ENCODE assay signal across 23 mouse cellular contexts in the genomic region with DNA sequence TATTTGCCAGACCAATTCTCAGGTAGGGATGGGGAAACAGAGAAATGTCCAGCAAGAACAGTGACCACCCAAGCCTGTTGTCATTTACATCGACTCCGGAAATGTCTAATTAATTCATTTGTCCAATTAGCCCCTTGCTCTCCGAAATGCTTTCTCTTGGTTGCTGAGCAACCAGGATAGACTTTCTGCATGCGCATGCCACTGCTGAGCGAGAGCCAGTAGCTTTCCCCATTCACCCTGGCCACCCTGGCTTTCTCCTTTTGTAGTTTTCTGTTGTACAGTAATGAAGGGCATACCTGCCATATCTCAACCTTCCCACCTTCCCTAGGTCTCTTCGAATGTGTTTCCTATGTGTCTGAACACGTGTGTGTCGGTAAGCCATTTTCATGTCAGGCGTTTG. TPM values are rescaled to one million over a fixed set of nuclear protein-coding genes. Genes with fewer than 3 reads are reported as not detected.
DNase-seq lines count a peak whose midpoint lies in the region; ATAC-seq lines count a peak whose summit lies in the region.
"Had no signal": no experiment of that assay in that cellular context is flagged by ENCODE, and none has a peak within 500 bp of the region (broad histone marks: within the 10 kb centered on the region; RNA-seq: fewer than 3 reads in every experiment).

No protein-coding gene starts in this region.

- H3K4me3 ChIP-seq in embryonic facial prominence, embryonic 11.5 days (ENCODE audit: low read depth, low read length): no peak overlapping the region
- H3K4me3 ChIP-seq in embryonic facial prominence, embryonic 10.5 days: no peak overlapping the region
- no peak overlapping the region for H3K4me3 ChIP-seq in forebrain, embryonic 14.5 days (ENCODE audit: low read depth, low read length)
- H3K4me3 ChIP-seq in hindbrain, embryonic 16.5 days (ENCODE audit: low read length): no peak overlapping the region
- H3K4me3 ChIP-seq in intestine, embryonic 16.5 days (ENCODE audit: low read length): no peak overlapping the region
- H3K4me3 ChIP-seq: erythroblast, embryonic 14.5 days; limb, embryonic 10.5 days; midbrain, embryonic 12.5 days had no signal

- no peaks in the 10 kb centered on the region for H3K9me3 ChIP-seq in embryonic facial prominence, embryonic 11.5 days (replicated peaks; ENCODE audit: control insufficient read depth, low read length)
- H3K9me3 ChIP-seq in embryonic facial prominence, embryonic 10.5 days: no peaks in the 10 kb centered on the region
- no peaks in the 10 kb centered on the region for H3K9me3 ChIP-seq in forebrain, embryonic 14.5 days (replicated peaks; ENCODE audit: control insufficient read depth, low read length)
- H3K9me3 ChIP-seq in hindbrain, embryonic 16.5 days (ENCODE audit: control insufficient read depth, low read length): no peaks in the 10 kb centered on the region; the same call in none of the 2 replicates
- no peaks in the 10 kb centered on the region for H3K9me3 ChIP-seq in intestine, embryonic 16.5 days (ENCODE audit: control insufficient read depth, low read length)
- H3K9me3 ChIP-seq: limb, embryonic 10.5 days; midbrain, embryonic 12.5 days had no signal

- 56% methylated on average over 9 of the region's 9 CpGs for WGBS in embryonic facial prominence, embryonic 11.5 days
- WGBS in embryonic facial prominence, embryonic 10.5 days: 66% methylated on average over 9 of the region's 9 CpGs
- WGBS in forebrain, embryonic 14.5 days: 21% methylated on average over 9 of the region's 9 CpGs
- WGBS in hindbrain, embryonic 16.5 days: 37% methylated on average over 9 of the region's 9 CpGs
- 74% methylated on average over 9 of the region's 9 CpGs for WGBS in intestine, embryonic 16.5 days

- no peaks in the 10 kb centered on the region for H3K27me3 ChIP-seq in embryonic facial prominence, embryonic 11.5 days (ENCODE audit: control insufficient read depth, insufficient read depth, low read length)
- H3K27me3 ChIP-seq in embryonic facial prominence, embryonic 10.5 days (replicated peaks; ENCODE audit: low read depth, poor library complexity, severe bottlenecking): no peaks in the 10 kb centered on the region; the same call in 1 of the 2 replicates
- peaks cover 14% of the 10 kb centered on the region; the same call in 1 of the 2 replicates for H3K27me3 ChIP-seq in forebrain, embryonic 14.5 days (replicated peaks; ENCODE audit: control insufficient read depth, insufficient read depth, low read length)
- H3K27me3 ChIP-seq in hindbrain, embryonic 16.5 days (replicated peaks; ENCODE audit: control insufficient read depth, insufficient read depth, low read length): no peaks in the 10 kb centered on the region
- no peaks in the 10 kb centered on the region for H3K27me3 ChIP-seq in intestine, embryonic 16.5 days (replicated peaks; ENCODE audit: control insufficient read depth, insufficient read depth, low read length)
- H3K27me3 ChIP-seq: CH12.LX had no signal

- H3K27ac ChIP-seq in embryonic facial prominence, embryonic 11.5 days (replicated peaks; ENCODE audit: low read depth, low read length): no peak overlapping the region
- no peak overlapping the region for H3K27ac ChIP-seq in embryonic facial prominence, embryonic 10.5 days (replicated peaks)
- H3K27ac ChIP-seq in forebrain, embryonic 14.5 days (ENCODE audit: low read depth, low read length): no peak overlapping the region
- no peak overlapping the region for H3K27ac ChIP-seq in hindbrain, embryonic 16.5 days (ENCODE audit: low read depth, low read length)
- no peak overlapping the region for H3K27ac ChIP-seq in intestine, embryonic 16.5 days (ENCODE audit: low read length)
- H3K27ac ChIP-seq: kidney, postnatal 0 days; limb, embryonic 10.5 days; midbrain, embryonic 12.5 days had no signal

- no peaks in the 10 kb centered on the region for H3K4me1 ChIP-seq in embryonic facial prominence, embryonic 11.5 days (ENCODE audit: control insufficient read depth, insufficient read depth, low read length)
- H3K4me1 ChIP-seq in embryonic facial prominence, embryonic 10.5 days: peaks cover 23% of the 10 kb centered on the region
- H3K4me1 ChIP-seq in forebrain, embryonic 14.5 days (ENCODE audit: control insufficient read depth, insufficient read depth, low read length): peaks cover 16% of the 10 kb centered on the region
- H3K4me1 ChIP-seq in hindbrain, embryonic 16.5 days (ENCODE audit: control insufficient read depth, insufficient read depth, low read depth, low read length): peaks cover 10% of the 10 kb centered on the region; the same call in 1 of the 2 replicates
- H3K4me1 ChIP-seq in intestine, embryonic 16.5 days (ENCODE audit: control insufficient read depth, insufficient read depth, low read length): no peaks in the 10 kb centered on the region

- ATAC-seq in embryonic facial prominence, embryonic 11.5 days (replicated peaks; ENCODE audit: insufficient number of reproducible peaks, low FRiP score, low TSS enrichment, low read depth): no peak
- ATAC-seq in forebrain, embryonic 14.5 days: peak; percentile 47; the same call in 1 of the 2 replicates
- ATAC-seq in hindbrain, embryonic 16.5 days: peak; percentile 68
- ATAC-seq in intestine, embryonic 16.5 days: no peak
- ATAC-seq: activated CD4-positive, CD25-positive, alpha-beta regulatory T cell, adult 4 months; intestine, postnatal 0 days had no signal

- no peak overlapping the region for H3K9ac ChIP-seq in embryonic facial prominence, embryonic 11.5 days (replicated peaks; ENCODE audit: low read length)
- H3K9ac ChIP-seq in forebrain, embryonic 14.5 days (ENCODE audit: low read length): no peak overlapping the region
- no peak overlapping the region for H3K9ac ChIP-seq in hindbrain, embryonic 16.5 days (ENCODE audit: low read depth, low read length)
- no peak overlapping the region for H3K9ac ChIP-seq in intestine, embryonic 16.5 days (ENCODE audit: low read depth, low read length)
- H3K9ac ChIP-seq: lung, embryonic 14.5 days; midbrain, embryonic 12.5 days had no signal

- DNase-seq in embryonic facial prominence, embryonic 11.5 days (ENCODE audit: low spot score): peak; percentile 8
- DNase-seq in embryonic facial prominence, embryonic 10.5 days (ENCODE audit: low spot score): no peak
- DNase-seq in R1 (ENCODE audit: low read depth, low spot score): peak; percentile 29
- peak; percentile 69 for DNase-seq in forebrain, embryonic 14.5 days (ENCODE audit: low spot score)
- DNase-seq in cerebellum, postnatal 4 days (ENCODE audit: low spot score in 2 of 2): no peak
- DNase-seq in T-cell, adult 2 months (ENCODE audit: low spot score): no peak
- DNase-seq: adrenal gland, postnatal 14 days; cerebellum, adult 9-10 months; gastrocnemius, postnatal 36 days; heart, postnatal 14 days; lung, embryonic 14.5 days; lung, postnatal 4 days; spleen, adult 18-20 months had no signal

- no peak overlapping the region for H3K4me2 ChIP-seq in embryonic facial prominence, embryonic 11.5 days (ENCODE audit: low read depth, low read length)
- peak overlapping the region; percentile 28 for H3K4me2 ChIP-seq in forebrain, embryonic 14.5 days (ENCODE audit: low read length)
- H3K4me2 ChIP-seq in hindbrain, embryonic 16.5 days (ENCODE audit: low read length): peak overlapping the region; percentile 16; the same call in 1 of the 2 replicates
- H3K4me2 ChIP-seq in intestine, embryonic 16.5 days (ENCODE audit: low read depth, low read length): no peak overlapping the region
- H3K4me2 ChIP-seq: liver, embryonic 11.5 days; lung, embryonic 14.5 days; midbrain, embryonic 12.5 days had no signal

- H3K36me3 ChIP-seq in embryonic facial prominence, embryonic 11.5 days (replicated peaks; ENCODE audit: control insufficient read depth, insufficient read depth, low read depth, low read length): no peaks in the 10 kb centered on the region
- H3K36me3 ChIP-seq in embryonic facial prominence, embryonic 10.5 days (replicated peaks): no peaks in the 10 kb centered on the region
- H3K36me3 ChIP-seq in forebrain, embryonic 14.5 days (ENCODE audit: control insufficient read depth, insufficient read depth, low read length): no peaks in the 10 kb centered on the region
- H3K36me3 ChIP-seq in hindbrain, embryonic 16.5 days (ENCODE audit: control insufficient read depth, insufficient read depth, low read length): no peaks in the 10 kb centered on the region
- no peaks in the 10 kb centered on the region for H3K36me3 ChIP-seq in intestine, embryonic 16.5 days (ENCODE audit: control insufficient read depth, insufficient read depth, low read length)
- H3K36me3 ChIP-seq: limb, embryonic 10.5 days; midbrain, embryonic 12.5 days had no signal

RNA-seq across cellular contexts. Expression of a gene that starts 32.6 kb away (rescaled TPM):
- 0.94 and 1.2 TPM in 2 replicates for polyA plus RNA-seq in embryonic facial prominence, embryonic 11.5 days (2014; fragmentation: Nextera tagmentation; extraction: Ambion mirVana)
- 0.68 and 0.76 TPM in 2 replicates for polyA plus RNA-seq in embryonic facial prominence, embryonic 10.5 days (2016; fragmentation: Nextera tagmentation; extraction: Ambion mirVana)
- polyA plus RNA-seq in forebrain, embryonic 14.5 days (2014; fragmentation: Nextera tagmentation; extraction: Ambion mirVana): 5.3 and 7.2 TPM in 2 replicates
- polyA plus RNA-seq in hindbrain, embryonic 16.5 days (2015; fragmentation: Nextera tagmentation; extraction: Ambion mirVana): 14.5 and 16.5 TPM in 2 replicates
- 0.45 TPM in 2 replicates for polyA plus RNA-seq in intestine, embryonic 16.5 days (2015; fragmentation: Nextera tagmentation; extraction: Ambion mirVana)
- polyA plus RNA-seq: activated CD4-positive, CD25-positive, alpha-beta regulatory T cell, adult 4 months; erythroblast, embryonic 14.5 days had no signal

Comparison
In these comparisons a context has a peak if more than half of its experiments do, and no peak if none do; other contexts are left out.
1. DNase-seq: peak in embryonic facial prominence, embryonic 11.5 days (single experiment), R1 (single experiment) and forebrain, embryonic 14.5 days (single experiment); none in embryonic facial prominence, embryonic 10.5 days (single experiment), cerebellum, postnatal 4 days (0 of 2) and T-cell, adult 2 months (single experiment).
2. ATAC-seq: peak in forebrain, embryonic 14.5 days (single experiment) and hindbrain, embryonic 16.5 days (single experiment); none in embryonic facial prominence, embryonic 11.5 days (single experiment) and intestine, embryonic 16.5 days (single experiment).
3. H3K4me2 ChIP-seq: peak in forebrain, embryonic 14.5 days (single experiment) and hindbrain, embryonic 16.5 days (single experiment); none in embryonic facial prominence, embryonic 11.5 days (single experiment) and intestine, embryonic 16.5 days (single experiment).